Mouse (Mus musculus) forebrain, embryonic 12.5 days (tissue): ENCODE data around the gene 4930444G20Rik. TPM values are rescaled to one million over a fixed set of nuclear protein-coding genes. Genes with fewer than 3 reads are reported as not detected.

ENCODE experiments used
- polyA plus RNA-seq: library from polyadenylated mRNA; unstranded; fragments of >200 nt; fragmentation: Nextera tagmentation; extraction: Ambion mirVana; gene quantifications from 2 replicates; pipeline ENCODE4 v1.2.1, GENCODE M21; 2016

4930444G20Rik gene
- polyA plus RNA-seq, 1 experiment from 2014 or later: not detected

Other genes with a start within 250 kb of the 4930444G20Rik start
- gene Sgk1, start 185.9 kb downstream of the 4930444G20Rik start, polyA plus RNA-seq: 22.7 and 23.7 TPM in 2 replicates
- 11.5 and 14.4 TPM in 2 replicates for gene E030030I06Rik, start 81.2 kb upstream of the 4930444G20Rik start, polyA plus RNA-seq
- gene Raet1e, start 90.5 kb upstream of the 4930444G20Rik start, polyA plus RNA-seq: 5.7 and 5.9 TPM in 2 replicates
- 0.59 and 1.1 TPM in 2 replicates for gene H60b, start 90.5 kb upstream of the 4930444G20Rik start, polyA plus RNA-seq